Mouse (Mus musculus) heart, embryonic 16.5 days (tissue): ENCODE measurements at regions not wholly inside any gene's neighbourhood (a gene's known extent, or its start where the extent isn't known, plus 50 kb on each side); places are given as distances from the start of the nearest gene placed in this dataset.

Experiments used
- ATAC-seq: fragments of 200-750 bp; cut with Nextera tagmentation; replicated peaks from 2 replicates; pipeline ENCODE4 v1.8.0; 2017; ENCODE audit warnings: moderate number of reproducible peaks; ENCODE audit not compliant: insufficient read depth, low FRiP score; ENCODE audit errors: extremely low read depth
- H3K27ac ChIP-seq: fragments of 300-500 bp; sonication (generic); 2 replicates; pipeline ENCODE4 v1.5.1; 2014; ENCODE audit warnings: mild to moderate bottlenecking, low read length, control low read depth, moderate library complexity
- H3K27me3 ChIP-seq: fragments of 300-500 bp; sonication (generic); 2 replicates; pipeline ENCODE4 v1.6.1; 2014; ENCODE audit warnings: low read length, mixed read lengths; ENCODE audit not compliant: control insufficient read depth, insufficient read depth
- H3K36me3 ChIP-seq: fragments of 300-500 bp; sonication (generic); 2 replicates; pipeline ENCODE4 v1.6.1; 2014; ENCODE audit not compliant: control insufficient read depth, insufficient read depth
- H3K4me1 ChIP-seq: fragments of 300-500 bp; sonication (generic); 2 replicates; pipeline ENCODE4 v1.6.1; 2014; ENCODE audit warnings: low read length, mixed read lengths; ENCODE audit not compliant: control insufficient read depth, insufficient read depth
- H3K4me2 ChIP-seq: fragments of 300-500 bp; sonication (generic); 2 replicates; pipeline ENCODE4 v1.6.1; 2014; ENCODE audit warnings: low read depth, mild to moderate bottlenecking, control low read depth, low read length
- H3K4me3 ChIP-seq: fragments of 300-500 bp; sonication (generic); 2 replicates; pipeline ENCODE4 v1.5.1; 2014; ENCODE audit warnings: mild to moderate bottlenecking, control low read depth, low read length
- H3K9ac ChIP-seq: fragments of 300-500 bp; sonication (generic); 2 replicates; pipeline ENCODE4 v1.6.1; 2014; ENCODE audit warnings: low read length, control low read depth
- H3K9me3 ChIP-seq: fragments of 300-500 bp; sonication (generic); replicated peaks from 2 replicates; pipeline ENCODE4 v1.6.1; 2016; ENCODE audit warnings: low read length; ENCODE audit not compliant: control insufficient read depth
- WGBS: fragments of 180-500 bp; shearing (Covaris S2); extraction: QIAGEN DNeasy Blood & Tissue Kit; methylation state at CpG from one replicate; pipeline ENCODE4 v1.1.7; 2014; 5-methylcytosine and 5-hydroxymethylcytosine counted together

GRCm38 (mm10) chr13:60123964-60124363 is 53.2 kb downstream of the Gas1 start:
- Histone ChIP-seq H3K9me3 (no peaks in the 10 kb centered on the region), H3K36me3 (no peaks in the 10 kb centered on the region), H3K4me3 (no peak overlapping the region), H3K9ac (no peak overlapping the region), H3K4me1 (peaks cover 12% of the 10 kb centered on the region; the same call in 1 of the 2 replicates), H3K4me2 (no peak overlapping the region), H3K27me3 (0 out of 2 replicates have a peak, but pooled peaks cover 2% of the 10 kb centered on the region), H3K27ac (no peak overlapping the region)
- no peak for ATAC-seq
- 50% methylated on average over 4 of the region's 4 CpGs for WGBS

- peaks cover 12% of the 10 kb centered on the region; the same call in 1 of the 2 replicates for H3K4me1 ChIP-seq
- peak overlapping the region; percentile 31; the same call in 1 of the 2 replicates for H3K9ac ChIP-seq
- H3K9me3 ChIP-seq, result no peaks in the 10 kb centered on the region
- H3K4me2 ChIP-seq, result peak overlapping the region; percentile 45
- H3K27ac ChIP-seq, result no peak overlapping the region
- H3K27me3 ChIP-seq, result 0 out of 2 replicates have a peak, but pooled peaks cover 2% of the 10 kb centered on the region
- H3K4me3 ChIP-seq, result peak overlapping the region; percentile 17; the same call in 1 of the 2 replicates
- ATAC-seq, result no peak
- H3K36me3 ChIP-seq, result no peaks in the 10 kb centered on the region
- 27% methylated on average over 6 of the region's 6 CpGs for WGBS
These were observed 54.0 kb downstream of the Gas1 start for GRCm38 (mm10) chr13:60123174-60123587.

GRCm38 (mm10) chr13:60122341-60123173 is 54.6 kb downstream of the Gas1 start:
- ATAC-seq, result no peak
- Histone ChIP-seq H3K27me3 (0 out of 2 replicates have a peak, but pooled peaks cover 2% of the 10 kb centered on the region), H3K9ac (peak overlapping the region; percentile 31; the same call in 1 of the 2 replicates), H3K9me3 (no peaks in the 10 kb centered on the region), H3K36me3 (no peaks in the 10 kb centered on the region), H3K4me1 (peaks cover 12% of the 10 kb centered on the region; the same call in 1 of the 2 replicates), H3K27ac (no peak overlapping the region), H3K4me2 (peak overlapping the region; percentile 45), H3K4me3 (peak overlapping the region; percentile 17; the same call in 1 of the 2 replicates)
- WGBS, result 47% methylated on average over 29 of the region's 29 CpGs

GRCm38 (mm10) chr13:60111465-60111864 is 65.7 kb downstream of the Gas1 start:
- ATAC-seq, result no peak
- Histone ChIP-seq H3K4me2 (no peak overlapping the region), H3K27ac (no peak overlapping the region), H3K4me3 (no peak overlapping the region), H3K9ac (no peak overlapping the region), H3K4me1 (peaks cover 7% of the 10 kb centered on the region), H3K9me3 (no peaks in the 10 kb centered on the region), H3K36me3 (no peaks in the 10 kb centered on the region), H3K27me3 (no peaks in the 10 kb centered on the region)
- 89% methylated on average over 2 of the region's 2 CpGs for WGBS

GRCm38 (mm10) chr13:60110079-60110846 is 66.9 kb downstream of the Gas1 start:
- Histone ChIP-seq H3K27ac (no peak overlapping the region), H3K9ac (0 out of 2 replicates have a peak overlapping the region, but pooled peaks have one; percentile 14), H3K4me3 (no peak overlapping the region), H3K27me3 (no peaks in the 10 kb centered on the region), H3K4me1 (peaks cover 7% of the 10 kb centered on the region), H3K9me3 (no peaks in the 10 kb centered on the region), H3K36me3 (no peaks in the 10 kb centered on the region), H3K4me2 (peak overlapping the region; percentile 43)
- WGBS, result 8% methylated on average over 11 of the region's 11 CpGs
- peak; percentile 84 for ATAC-seq

GRCm38 (mm10) chr13:60105286-60105685 is 71.9 kb downstream of the Gas1 start:
- WGBS, result 82% methylated on average over 9 of the region's 9 CpGs

GRCm38 (mm10) chr13:60101651-60102050 is 75.5 kb downstream of the Gas1 start:
- Histone ChIP-seq H3K4me2 (no peak overlapping the region), H3K9me3 (no peaks in the 10 kb centered on the region), H3K4me1 (no peaks in the 10 kb centered on the region), H3K36me3 (no peaks in the 10 kb centered on the region), H3K4me3 (no peak overlapping the region), H3K9ac (no peak overlapping the region), H3K27ac (no peak overlapping the region), H3K27me3 (no peaks in the 10 kb centered on the region)
- 66% methylated on average over 4 of the region's 4 CpGs for WGBS
- ATAC-seq, result no peak

More at GRCm38 (mm10) chr13:60105286-60105685, 71.9 kb downstream of the Gas1 start:
- no peak for ATAC-seq
- Histone ChIP-seq H3K4me3 (no peak overlapping the region), H3K27me3 (no peaks in the 10 kb centered on the region), H3K9me3 (no peaks in the 10 kb centered on the region), H3K4me2 (no peak overlapping the region), H3K36me3 (no peaks in the 10 kb centered on the region), H3K4me1 (peaks cover 2% of the 10 kb centered on the region), H3K27ac (no peak overlapping the region), H3K9ac (no peak overlapping the region)

- Histone ChIP-seq H3K27ac (no peak overlapping the region), H3K4me2 (no peak overlapping the region), H3K9me3 (no peaks in the 10 kb centered on the region), H3K9ac (no peak overlapping the region), H3K27me3 (no peaks in the 10 kb centered on the region), H3K4me3 (no peak overlapping the region), H3K36me3 (no peaks in the 10 kb centered on the region), H3K4me1 (no peaks in the 10 kb centered on the region)
- 66% methylated on average over 12 of the region's 12 CpGs for WGBS
- ATAC-seq, result no peak
These were observed 76.7 kb downstream of the Gas1 start for GRCm38 (mm10) chr13:60100130-60101112.
